Mouse (Mus musculus) embryonic facial prominence, embryonic 11.5 days (tissue): ENCODE results near the gene Cetn2. TPM values are rescaled to one million over a fixed set of nuclear protein-coding genes. Genes with fewer than 3 reads are reported as not detected.

ENCODE experiments used
- ATAC-seq: fragments of 200-750 bp; cut with Nextera tagmentation; replicated peaks from 2 replicates; pipeline ENCODE4 v1.8.0; 2017; ENCODE audit warnings: low read depth; ENCODE audit not compliant: insufficient number of reproducible peaks, low FRiP score, low TSS enrichment
- DNase-seq: peaks from one replicate; pipeline ENCODE4 v3.0.0-alpha.2; 2015; ENCODE audit warnings: low spot score
- H3K27ac ChIP-seq: fragments of 300-500 bp; sonication (generic); replicated peaks from 2 replicates; pipeline ENCODE4 v1.5.1; 2014; ENCODE audit warnings: mild to moderate bottlenecking, low read depth, low read length, control low read depth
- H3K27me3 ChIP-seq: fragments of 300-500 bp; sonication (generic); 2 replicates; pipeline ENCODE4 v1.6.1; 2014; ENCODE audit warnings: mild to moderate bottlenecking, low read length, moderate library complexity, mixed read lengths; ENCODE audit not compliant: control insufficient read depth, insufficient read depth
- H3K36me3 ChIP-seq: fragments of 300-500 bp; sonication (generic); replicated peaks from 2 replicates; pipeline ENCODE4 v1.6.1; 2014; ENCODE audit warnings: low read depth, mild to moderate bottlenecking, low read length, moderate library complexity, mixed read lengths; ENCODE audit not compliant: control insufficient read depth, insufficient read depth
- H3K4me1 ChIP-seq: fragments of 300-500 bp; sonication (generic); 2 replicates; pipeline ENCODE4 v1.6.1; 2014; ENCODE audit warnings: low read length, mixed read lengths; ENCODE audit not compliant: control insufficient read depth, insufficient read depth
- H3K4me2 ChIP-seq: fragments of 300-500 bp; sonication (generic); 2 replicates; pipeline ENCODE4 v1.6.1; 2014; ENCODE audit warnings: low read depth, mild to moderate bottlenecking, control low read depth, low read length, moderate library complexity
- H3K4me3 ChIP-seq: fragments of 300-500 bp; sonication (generic); 2 replicates; pipeline ENCODE4 v1.5.1; 2014; ENCODE audit warnings: low read depth, low read length, control low read depth
- H3K9ac ChIP-seq: fragments of 300-500 bp; sonication (generic); replicated peaks from 2 replicates; pipeline ENCODE4 v1.6.1; 2014; ENCODE audit warnings: mild to moderate bottlenecking, control low read depth, low read length
- H3K9me3 ChIP-seq: fragments of 300-500 bp; sonication (generic); replicated peaks from 2 replicates; pipeline ENCODE4 v1.6.1; 2016; ENCODE audit warnings: mild to moderate bottlenecking, low read length, inconsistent platforms, mixed read lengths; ENCODE audit not compliant: control insufficient read depth
- WGBS: fragments of 180-500 bp; shearing (Covaris S2); extraction: QIAGEN DNeasy Blood & Tissue Kit; methylation state at CpG from one replicate; pipeline ENCODE4 v1.1.7; 2014; 5-methylcytosine and 5-hydroxymethylcytosine counted together
- polyA plus RNA-seq: library from polyadenylated mRNA; unstranded; fragments of >200 nt; fragmentation: Nextera tagmentation; extraction: Ambion mirVana; gene quantifications from 2 replicates; pipeline ENCODE4 v1.2.1, GENCODE M21; 2014

The Cetn2 gene
- polyA plus RNA-seq, 1 experiment from 2014 or later, result 127 TPM

- H3K27me3 ChIP-seq, result no peaks in the 10 kb centered on the region
- no peaks in the 10 kb centered on the region for H3K36me3 ChIP-seq
- H3K4me3 ChIP-seq, result no peak overlapping the region
- no peak overlapping the region for H3K9ac ChIP-seq
- H3K4me1 ChIP-seq, result no peaks in the 10 kb centered on the region
- H3K4me2 ChIP-seq, result no peak overlapping the region
- no peak overlapping the region for H3K27ac ChIP-seq
- H3K9me3 ChIP-seq, result no peaks in the 10 kb centered on the region
- DNase-seq (no peak), ATAC-seq (no peak)
- WGBS, result 77% methylated on average over 1 of the region's 1 CpGs
These were observed 6.6 kb downstream of the Cetn2 start for GRCm38 (mm10) chrX:72911611-72912010.

DNA sequence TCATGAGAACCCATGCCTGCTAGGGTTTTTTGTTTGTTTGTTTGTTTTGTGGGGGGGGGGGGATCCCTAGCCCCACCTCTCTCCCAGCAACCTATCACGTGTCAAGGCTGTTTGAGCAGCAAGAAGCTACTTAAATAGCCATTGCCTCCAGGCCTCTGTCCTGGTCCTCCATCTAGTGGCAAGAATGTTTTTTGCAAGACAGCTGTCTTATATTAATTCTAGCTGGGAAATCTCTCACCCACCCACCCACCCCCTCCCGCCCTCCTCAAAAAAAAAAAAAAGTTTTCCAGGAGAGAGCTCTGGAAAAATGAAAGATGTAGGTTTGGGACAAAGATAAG lies 9.8 kb downstream of the Cetn2 start:
- Histone ChIP-seq H3K36me3 (no peaks in the 10 kb centered on the region), H3K4me1 (no peaks in the 10 kb centered on the region), H3K4me2 (no peak overlapping the region), H3K27ac (no peak overlapping the region), H3K27me3 (no peaks in the 10 kb centered on the region), H3K4me3 (no peak overlapping the region), H3K9ac (no peak overlapping the region), H3K9me3 (no peaks in the 10 kb centered on the region)
- ATAC-seq, result no peak
- 21% methylated on average over 2 of the region's 2 CpGs for WGBS
- DNase-seq, result peak; percentile 73

DNA sequence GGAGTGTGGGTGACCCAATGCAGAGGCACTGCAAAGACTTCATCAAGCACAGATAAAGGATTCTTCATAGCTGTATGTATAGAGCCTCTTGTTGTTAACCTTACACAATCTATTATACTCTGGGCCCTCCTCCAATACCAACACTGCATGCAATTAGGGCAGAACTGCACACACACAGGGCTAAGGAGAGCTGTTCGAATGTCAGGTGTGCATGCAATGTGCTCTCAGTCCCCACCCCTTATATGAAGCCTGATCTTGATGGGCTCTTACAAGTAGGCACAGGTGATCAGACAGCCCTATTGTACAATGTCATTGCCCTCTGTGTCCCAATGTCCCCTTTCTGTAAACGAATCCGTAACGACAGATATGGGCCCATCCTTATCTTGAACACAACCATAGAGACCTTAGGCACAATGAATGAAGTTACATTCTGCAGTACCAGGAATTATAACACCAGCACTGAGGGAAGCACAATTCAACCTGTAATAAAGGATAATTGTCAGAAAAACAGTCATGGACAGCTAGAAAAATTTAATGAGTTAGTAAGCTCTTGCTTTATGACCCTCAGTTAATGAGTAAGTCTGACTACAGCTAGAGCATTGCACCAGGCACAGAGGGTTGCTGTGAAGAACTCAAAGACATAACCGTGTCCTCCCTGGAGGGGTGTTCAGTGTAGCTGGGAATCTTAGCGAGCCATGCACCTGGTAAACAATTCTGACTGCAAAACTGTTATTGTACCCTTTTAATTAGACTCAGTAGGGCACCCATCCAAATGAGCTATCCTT lies 10.4 kb downstream of the Cetn2 start:
- Histone ChIP-seq H3K27ac (no peak overlapping the region), H3K4me1 (no peaks in the 10 kb centered on the region), H3K36me3 (no peaks in the 10 kb centered on the region), H3K4me2 (no peak overlapping the region), H3K9ac (no peak overlapping the region), H3K4me3 (no peak overlapping the region), H3K9me3 (no peaks in the 10 kb centered on the region), H3K27me3 (no peaks in the 10 kb centered on the region)
- ATAC-seq (no peak), DNase-seq (no peak)
- WGBS, result 82% methylated on average over 6 of the region's 6 CpGs

- ATAC-seq, result no peak
- 28% methylated on average over 1 of the region's 1 CpGs for WGBS
These were observed 15.7 kb downstream of the Cetn2 start for GRCm38 (mm10) chrX:72902530-72902929.

DNA sequence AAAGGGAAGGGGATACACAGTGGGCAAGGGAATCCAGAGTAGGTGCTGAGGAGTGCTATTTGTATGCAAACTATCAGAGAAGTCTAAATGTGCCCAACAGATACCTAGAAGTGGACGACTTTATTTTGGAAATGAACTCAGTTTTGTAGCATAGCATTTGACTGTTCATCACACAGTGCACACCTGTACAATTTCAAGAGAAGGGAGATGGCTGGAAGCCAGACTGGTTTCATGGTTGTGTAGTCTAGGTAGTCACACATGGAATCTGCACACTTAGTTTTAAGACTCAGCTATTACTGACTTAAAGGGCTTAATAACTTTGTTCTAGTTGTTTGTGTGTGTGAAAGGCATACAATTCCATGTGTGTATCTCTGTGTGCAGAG lies 22.2 kb downstream of the Cetn2 start:
- ATAC-seq, result no peak
- H3K36me3 ChIP-seq, result no peaks in the 10 kb centered on the region
- H3K4me3 ChIP-seq, result no peak overlapping the region
- H3K9ac ChIP-seq, result no peak overlapping the region
- no peaks in the 10 kb centered on the region for H3K27me3 ChIP-seq
- H3K4me2 ChIP-seq, result no peak overlapping the region
- DNase-seq, result no peak
- no peaks in the 10 kb centered on the region for H3K4me1 ChIP-seq
- no peaks in the 10 kb centered on the region for H3K9me3 ChIP-seq
- no peak overlapping the region for H3K27ac ChIP-seq
- 54% methylated on average over 1 of the region's 1 CpGs for WGBS

More at GRCm38 (mm10) chrX:72902530-72902929, 15.7 kb downstream of the Cetn2 start:
- Histone ChIP-seq H3K9ac (no peak overlapping the region), H3K27me3 (no peaks in the 10 kb centered on the region), H3K36me3 (no peaks in the 10 kb centered on the region), H3K9me3 (no peaks in the 10 kb centered on the region), H3K27ac (no peak overlapping the region), H3K4me3 (no peak overlapping the region), H3K4me2 (no peak overlapping the region), H3K4me1 (no peaks in the 10 kb centered on the region)
- DNase-seq, result no peak

DNA sequence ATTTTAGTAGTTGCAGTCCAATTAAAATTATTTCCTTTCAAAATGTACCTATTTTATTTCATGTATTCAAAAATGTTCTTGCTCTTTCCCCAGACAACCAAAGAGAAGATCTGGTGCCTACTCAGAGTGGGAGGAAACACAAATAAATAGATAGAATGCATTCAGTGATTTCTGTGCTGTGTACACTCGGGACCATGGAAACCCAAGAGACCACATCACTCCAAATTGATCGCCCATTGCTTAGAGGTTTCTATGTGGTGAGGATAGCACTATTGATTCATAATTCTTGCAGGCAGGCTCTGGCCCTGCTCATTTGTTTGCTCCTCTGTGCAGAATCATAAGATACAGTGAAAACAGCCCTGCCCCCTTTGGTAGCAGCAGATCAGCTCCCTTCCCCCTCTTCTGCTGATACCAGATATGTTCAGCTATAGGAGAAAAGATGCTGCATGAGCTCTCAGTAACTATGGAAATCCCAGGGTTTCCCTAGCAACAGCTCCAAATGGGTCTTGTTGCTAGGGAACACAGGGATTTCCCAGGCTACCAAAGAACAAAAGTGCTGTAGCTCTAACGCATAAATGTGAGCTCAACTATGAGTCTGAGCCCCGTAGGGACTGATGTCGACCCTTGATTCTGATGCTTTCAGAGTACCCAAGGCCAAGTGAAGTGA lies 22.7 kb downstream of the Cetn2 start:
- Histone ChIP-seq H3K36me3 (no peaks in the 10 kb centered on the region), H3K27ac (no peak overlapping the region), H3K4me2 (no peak overlapping the region), H3K27me3 (no peaks in the 10 kb centered on the region), H3K4me1 (no peaks in the 10 kb centered on the region), H3K9ac (no peak overlapping the region), H3K4me3 (no peak overlapping the region), H3K9me3 (no peaks in the 10 kb centered on the region)
- DNase-seq (peak; percentile 26), ATAC-seq (peak; percentile 91)
- 68% methylated on average over 5 of the region's 5 CpGs for whole genome bisulfite sequencing

Other genes with a start within 250 kb of the Cetn2 start
- gene Gabrq, start 93.2 kb downstream of the Cetn2 start, polyA plus RNA-seq, result 0.25 and 0.29 TPM in 2 replicates
- 37.0 and 42.3 TPM in 2 replicates for gene Nsdhl, start 146 bp upstream of the Cetn2 start, polyA plus RNA-seq
- 6.5 and 7.0 TPM in 2 replicates for gene Zfp185, start 68.9 kb upstream of the Cetn2 start, polyA plus RNA-seq
- gene Pnma5, start 118.7 kb upstream of the Cetn2 start, polyA plus RNA-seq, result 0.13 TPM in 1 of 2 replicates, not detected in the other
- gene Pnma3, start 146.4 kb upstream of the Cetn2 start, polyA plus RNA-seq, result 0.11 and 0.22 TPM in 2 replicates
- gene Xlr4a, start 164.1 kb upstream of the Cetn2 start, polyA plus RNA-seq, result 0.83 and 1.0 TPM in 2 replicates
- 3.5 and 5.0 TPM in 2 replicates for gene Xlr3a, start 178.7 kb upstream of the Cetn2 start, polyA plus RNA-seq
- not detected in 2 replicates for gene Gm14685, start 198.6 kb upstream of the Cetn2 start, polyA plus RNA-seq
- gene Xlr5b, start 230.4 kb upstream of the Cetn2 start, polyA plus RNA-seq, result not detected in 2 replicates
- not detected in 2 replicates for gene DXBay18, start 231.0 kb upstream of the Cetn2 start, polyA plus RNA-seq